Mouse (Mus musculus) heart, adult 8-10 months (tissue): Measurements from ENCODE around the gene Tyk2. TPM values are rescaled to one million over a fixed set of nuclear protein-coding genes. Genes with fewer than 3 reads are reported as not detected.

Experiments used
- DNase-seq: peaks from one replicate; pipeline ENCODE4 v3.0.0; 2022; ENCODE audit warnings: low spot score
- total RNA-seq, 4 experiments: library from RNA; stranded (reverse); gene quantifications; 2 replicates each; pipeline ENCODE4 v1.2.4; 2022

The Tyk2 gene
- total RNA-seq, 4 experiments from 2014 or later, result 8.6 to 9.1 (median 8.7) TPM

DNA sequence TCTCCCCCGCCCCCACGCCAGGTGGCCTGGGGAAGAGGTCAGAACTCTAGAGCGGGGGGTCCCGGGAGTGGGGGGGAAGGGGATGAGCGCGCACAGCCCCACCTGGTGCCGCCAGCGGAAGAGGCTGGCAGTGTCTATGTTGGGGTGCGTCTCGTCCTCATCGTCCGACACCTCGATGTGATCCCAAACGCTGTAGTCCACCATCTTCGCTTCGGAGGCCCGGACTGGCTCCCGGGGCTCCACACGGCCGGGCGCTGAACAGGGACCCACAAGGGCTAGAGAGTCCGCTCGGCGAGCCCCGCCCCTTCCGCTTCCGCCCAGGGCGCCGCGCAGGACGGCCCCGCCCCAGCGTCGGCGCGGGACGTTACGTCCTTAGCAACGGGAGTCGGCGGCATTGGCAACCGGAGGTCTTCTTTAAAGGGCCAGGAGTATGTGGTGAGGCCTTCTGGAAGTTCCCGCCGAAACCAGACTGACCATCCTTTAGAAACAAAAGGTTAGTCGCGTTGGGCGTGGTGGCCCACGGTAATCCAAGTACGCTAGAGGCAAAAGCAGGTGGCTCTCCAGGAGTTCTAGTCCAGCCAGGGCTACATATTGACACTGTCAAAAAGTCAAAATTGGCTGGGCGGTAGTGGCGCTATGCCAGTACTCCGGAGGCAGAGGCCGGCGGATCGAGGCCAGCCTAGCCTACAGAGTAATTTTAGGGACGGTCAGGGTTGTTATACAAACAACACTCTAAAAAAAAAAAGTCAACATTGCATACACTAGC is 18.8 kb upstream of the Tyk2 start, which contains the start of gene Cdc37:
Gene Cdc37 (minus strand): TSS at position 329 of the 766 bp plus-strand sequence.
- peak; percentile 90 for DNase-seq

DNA sequence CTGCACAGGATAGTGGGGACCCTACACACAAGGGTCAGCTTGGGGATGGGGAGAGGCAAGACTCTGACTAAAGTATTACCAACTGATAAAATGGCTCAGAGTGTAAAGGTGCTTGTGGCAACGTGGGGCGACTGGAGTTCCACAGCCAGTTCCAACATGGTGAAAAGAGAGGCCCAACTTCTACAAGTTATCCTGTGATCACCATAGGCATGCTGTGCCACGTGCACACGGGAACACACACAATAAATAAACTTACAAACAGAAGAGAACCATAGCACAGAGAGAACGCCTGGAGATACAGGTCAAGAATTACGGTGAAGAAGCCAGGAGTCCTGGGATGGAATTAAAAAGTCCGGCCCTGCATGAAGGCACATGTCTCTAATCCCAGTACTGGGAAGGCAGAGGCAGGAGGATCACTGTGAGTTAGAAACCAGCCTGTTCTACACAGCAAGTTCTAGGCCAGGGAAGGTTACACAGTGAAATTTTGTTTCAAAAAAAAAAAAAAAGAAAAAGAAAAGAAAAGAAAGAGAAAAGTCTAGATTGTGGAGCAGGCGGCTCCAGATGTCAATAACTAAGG is 18.1 kb upstream of the Tyk2 start:
- DNase-seq, result no peak

DNA sequence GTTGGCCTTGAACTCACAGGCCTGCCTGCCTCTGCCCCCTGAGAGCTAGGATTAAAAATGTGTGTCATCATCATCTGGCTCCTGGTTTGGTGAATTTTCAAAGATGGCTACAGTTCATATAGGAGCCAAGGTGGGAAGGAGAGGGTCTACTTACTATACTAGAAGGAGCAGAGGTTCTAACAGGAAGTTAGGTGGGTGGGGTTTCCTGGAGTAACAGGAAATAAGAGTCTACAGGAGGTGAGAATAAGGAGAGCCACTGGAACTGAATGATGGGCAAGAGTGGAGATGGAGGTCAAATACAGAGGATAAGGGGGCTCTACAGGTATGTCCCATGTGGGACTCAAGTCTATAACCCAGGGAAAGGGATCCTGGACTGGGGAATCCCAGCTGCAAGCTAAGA is 17.4 kb upstream of the Tyk2 start:
- DNase-seq, result no peak

DNA sequence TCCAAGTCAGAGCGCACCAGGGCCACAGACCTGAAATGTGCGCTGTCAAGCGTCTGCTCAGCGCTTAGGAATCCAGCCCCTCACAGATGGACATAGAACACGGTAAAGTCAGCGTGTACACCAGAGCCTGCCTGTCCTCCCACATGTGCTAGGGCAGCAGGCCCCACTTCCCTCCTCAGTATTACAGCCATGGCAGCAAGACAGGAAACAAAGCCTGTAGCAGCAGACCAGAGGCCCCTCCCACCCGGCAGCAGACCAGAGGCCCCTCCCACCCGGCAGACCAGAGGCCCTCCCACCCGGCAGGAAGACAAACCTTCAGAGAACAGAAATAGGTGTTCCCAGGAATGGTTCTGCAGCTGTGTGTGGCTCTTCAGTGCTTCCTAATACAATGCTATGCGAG is 15.7 kb upstream of the Tyk2 start:
- no peak for DNase-seq

DNA sequence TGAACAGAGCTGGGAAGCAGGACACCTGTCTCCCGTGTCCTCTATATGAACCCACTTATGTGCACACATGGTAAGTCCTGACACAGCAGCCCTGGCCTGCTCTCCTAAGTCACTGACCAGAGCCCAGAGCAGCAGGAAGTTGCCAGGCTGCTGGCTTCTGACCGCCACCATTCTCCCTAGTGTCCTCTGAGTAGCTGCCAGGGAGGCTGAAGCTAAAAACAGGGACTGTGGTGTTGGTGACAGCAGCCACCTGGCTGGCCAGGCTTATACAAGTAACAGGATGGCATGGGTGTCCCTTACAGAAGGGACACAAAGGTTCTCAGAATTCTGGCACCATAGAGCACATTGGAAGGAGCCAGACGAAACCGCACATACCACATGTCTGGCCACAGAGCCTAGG is 14.4 kb upstream of the Tyk2 start:
- no peak for DNase-seq

DNA sequence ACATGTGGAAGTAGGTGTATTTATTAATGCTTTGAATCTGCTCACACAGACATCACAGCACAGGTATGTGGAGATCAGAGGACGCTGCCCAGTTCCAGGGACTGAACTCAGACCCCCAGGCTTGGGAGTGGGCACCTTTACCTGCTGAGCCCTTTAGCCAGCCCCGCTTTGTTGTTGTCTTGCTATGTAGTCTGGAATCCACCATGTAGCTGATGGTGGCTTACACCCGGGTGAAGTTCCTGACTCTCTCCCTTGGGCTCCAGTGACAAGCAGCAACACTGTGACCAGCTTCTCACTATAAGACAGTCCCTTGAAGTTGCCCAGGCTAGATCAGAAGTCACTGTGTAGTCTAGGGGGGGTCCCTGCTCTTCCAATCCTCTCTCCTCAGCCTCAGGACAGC is 13.3 kb upstream of the Tyk2 start:
- DNase-seq, result no peak

DNA sequence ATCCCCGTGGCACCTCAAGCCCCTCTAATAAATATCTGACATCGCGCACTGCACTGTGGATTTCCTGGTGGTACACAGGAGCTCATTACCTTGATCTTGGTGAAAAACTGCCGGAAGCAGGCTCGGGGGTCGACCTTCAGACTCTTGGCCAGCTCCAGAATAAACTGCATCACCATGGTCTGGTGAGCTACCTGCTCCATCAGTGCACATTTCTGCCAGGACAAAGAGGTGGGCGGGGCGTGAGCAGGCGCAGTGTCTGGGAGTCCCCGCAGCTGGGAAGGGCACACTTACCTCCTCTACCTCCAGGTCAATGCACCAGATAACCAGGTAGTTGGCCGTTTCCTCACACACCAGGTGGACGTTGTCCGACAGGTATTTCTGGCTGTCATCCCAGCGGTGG is 10.9 kb upstream of the Tyk2 start:
- DNase-seq, result no peak

DNA sequence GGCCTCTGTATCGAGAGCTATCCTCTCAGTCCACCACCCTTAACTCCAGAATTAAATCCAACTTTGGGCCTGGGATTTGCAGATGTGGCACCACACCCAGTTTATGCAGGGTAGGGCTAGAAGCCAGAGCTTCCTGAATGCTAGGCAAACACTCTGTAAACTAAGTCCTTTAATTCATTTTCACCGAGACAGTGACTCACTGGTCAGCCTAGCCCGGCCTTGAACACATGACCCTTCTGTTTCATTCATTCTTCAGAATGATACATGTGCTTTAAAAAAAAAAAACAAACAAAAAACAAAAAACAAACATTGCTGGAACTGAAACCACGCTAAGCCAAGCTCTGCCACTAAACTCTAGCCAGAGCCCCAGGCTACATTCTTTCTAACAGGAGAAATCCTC is 7.3 kb upstream of the Tyk2 start:
- DNase-seq, result no peak

DNA sequence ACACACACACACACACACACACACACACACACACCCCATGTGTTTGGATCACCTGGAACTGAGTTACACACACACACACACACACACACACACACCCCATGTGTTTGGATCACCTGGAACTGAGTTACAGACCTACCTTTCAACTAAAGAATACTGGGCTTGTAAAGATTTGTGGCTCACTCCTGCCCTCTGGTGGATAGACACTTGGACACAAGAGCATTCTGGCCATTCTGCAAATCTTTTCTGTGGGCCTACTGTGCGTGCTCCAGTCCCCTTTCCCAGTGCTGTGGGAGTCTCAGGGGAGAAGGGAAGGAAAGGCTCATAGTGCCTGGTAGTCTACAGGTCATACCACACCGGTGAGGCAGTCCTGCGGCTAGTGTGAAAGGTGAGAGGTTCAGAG is 6.2 kb upstream of the Tyk2 start:
- no peak for DNase-seq

DNA sequence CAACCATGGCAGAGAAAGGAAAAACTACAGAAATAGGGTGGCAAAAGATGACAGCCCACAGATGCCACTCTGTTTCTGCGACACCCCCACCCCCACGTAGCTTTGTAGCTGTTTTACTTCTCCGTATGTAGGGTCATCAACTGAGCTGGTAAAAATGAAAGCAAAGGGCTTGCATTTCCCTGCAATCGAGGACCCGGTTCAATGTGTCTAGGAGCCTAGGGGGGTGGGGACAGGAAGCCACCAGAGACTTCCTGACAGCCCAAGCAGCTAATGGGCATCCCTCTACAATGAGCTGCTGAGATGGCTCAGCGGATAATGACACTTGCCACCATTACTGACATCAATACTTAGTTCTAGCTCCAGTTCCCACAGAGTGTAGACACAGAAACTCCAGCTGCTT is 5.4 kb upstream of the Tyk2 start:
- no peak for DNase-seq

DNA sequence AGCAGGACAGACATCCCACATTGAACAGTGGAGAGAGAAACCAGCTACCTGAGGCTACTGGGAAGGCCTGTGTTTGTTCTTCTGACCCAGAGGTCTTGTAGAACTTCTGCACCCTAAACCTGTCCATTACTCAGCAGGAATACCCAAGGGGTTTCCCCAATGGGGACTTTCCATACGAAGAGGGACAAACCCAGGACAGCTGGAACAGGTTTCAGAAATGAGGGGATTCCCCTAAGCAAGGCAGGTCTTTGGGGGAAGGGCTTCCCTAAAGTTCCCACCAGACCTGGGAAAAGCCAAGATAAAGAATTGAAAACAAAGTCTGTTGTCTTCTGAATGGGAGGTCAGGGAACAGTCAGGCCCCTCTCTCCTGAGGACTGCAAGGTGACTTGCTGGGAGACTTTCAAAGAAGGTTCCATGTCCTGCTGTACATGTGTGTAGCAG is 4.9 kb upstream of the Tyk2 start:
- DNase-seq, result no peak

DNA sequence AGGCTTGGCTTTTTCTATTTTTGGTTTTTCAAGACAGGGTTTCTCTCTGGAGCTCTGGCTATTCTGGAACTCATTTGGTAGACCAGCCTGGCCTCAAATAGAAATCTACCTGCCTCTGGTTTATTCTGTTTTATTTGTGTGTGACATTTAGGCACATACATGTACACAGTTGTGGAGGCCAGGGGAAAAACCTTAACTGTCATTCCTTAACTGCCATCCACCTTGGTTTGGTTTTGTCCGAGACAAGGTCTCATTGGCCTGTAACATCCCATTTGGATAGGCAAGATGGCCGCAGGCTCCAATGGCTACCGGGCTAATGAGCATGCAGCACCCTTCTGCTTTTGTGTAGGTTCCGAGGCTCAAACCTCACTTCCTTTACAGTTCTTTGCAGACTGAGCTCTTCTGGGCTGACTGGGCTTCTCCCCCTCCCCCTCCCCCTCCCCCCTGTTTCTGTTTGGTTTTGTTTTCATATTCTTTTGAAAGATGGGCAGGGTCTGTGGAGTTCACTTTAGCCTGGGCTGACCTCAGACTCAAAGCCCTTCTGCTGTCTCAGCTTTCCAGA is 4.4 kb upstream of the Tyk2 start:
- no peak for DNase-seq

DNA sequence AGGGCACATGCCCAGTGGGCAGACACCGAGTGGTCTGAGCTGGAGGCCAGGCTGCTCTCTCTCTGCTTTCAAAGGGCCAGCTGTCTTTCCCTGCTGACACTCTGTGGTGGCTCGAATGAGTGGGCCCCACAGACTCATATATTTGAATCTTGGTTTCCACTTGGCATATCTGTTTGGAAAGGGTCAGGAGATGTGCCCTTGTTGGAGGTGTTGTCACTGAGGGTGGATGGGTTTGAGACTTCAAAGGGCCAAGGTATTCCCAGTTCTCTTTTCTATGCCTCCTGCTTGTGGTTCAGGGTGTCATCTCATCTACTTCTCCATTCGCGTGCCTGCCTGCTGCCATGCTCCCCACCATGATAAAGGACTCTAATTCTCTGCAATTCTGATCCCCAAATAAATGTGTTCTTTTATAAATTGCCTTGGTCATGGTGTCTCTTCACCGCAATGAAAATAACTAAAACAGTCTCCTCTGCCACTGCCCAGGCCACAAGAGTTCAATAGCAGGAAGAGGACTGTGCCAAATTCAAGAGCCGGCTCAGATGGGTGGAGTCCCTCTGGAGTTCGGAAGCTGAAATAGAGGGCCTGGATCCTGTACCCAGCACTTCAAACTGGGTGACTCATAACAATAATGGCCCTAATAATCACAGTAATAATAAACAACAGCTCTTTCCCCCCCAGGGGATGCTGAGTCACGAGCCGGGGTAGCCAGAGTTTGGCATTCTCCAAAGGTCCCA is 3.7 kb upstream of the Tyk2 start:
- DNase-seq, result peak; percentile 78

DNA sequence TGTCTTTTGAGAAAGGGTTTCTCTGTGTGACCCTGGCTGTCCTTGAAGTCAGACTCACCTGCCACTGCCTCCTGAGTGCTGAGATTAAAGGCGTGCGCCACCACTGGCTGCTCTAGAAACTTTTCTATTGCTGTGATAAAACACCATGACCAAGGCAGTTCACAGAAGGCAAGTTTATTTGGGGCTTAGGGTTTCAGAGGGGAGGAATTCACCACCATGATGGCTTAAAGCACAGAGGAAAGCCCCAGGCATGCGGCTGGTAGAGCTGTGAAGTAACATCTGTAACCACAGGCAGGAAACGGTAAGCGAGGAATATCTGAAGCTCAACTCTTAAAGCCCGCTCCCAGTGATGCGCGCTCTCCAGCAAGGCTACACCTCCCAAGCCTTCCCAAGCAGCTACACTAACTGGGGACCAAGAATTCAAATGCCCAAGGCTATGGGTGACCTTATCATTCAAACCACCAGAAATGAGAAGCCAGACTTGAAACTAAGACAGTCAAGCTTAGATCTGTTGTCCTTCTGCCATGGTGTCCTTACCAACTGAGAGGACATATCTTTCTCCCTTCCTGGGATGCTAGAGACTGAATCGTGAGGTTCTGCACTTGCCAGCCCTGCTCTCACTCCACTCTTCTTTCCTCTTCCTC is 2.1 kb upstream of the Tyk2 start:
- no peak for DNase-seq

DNA sequence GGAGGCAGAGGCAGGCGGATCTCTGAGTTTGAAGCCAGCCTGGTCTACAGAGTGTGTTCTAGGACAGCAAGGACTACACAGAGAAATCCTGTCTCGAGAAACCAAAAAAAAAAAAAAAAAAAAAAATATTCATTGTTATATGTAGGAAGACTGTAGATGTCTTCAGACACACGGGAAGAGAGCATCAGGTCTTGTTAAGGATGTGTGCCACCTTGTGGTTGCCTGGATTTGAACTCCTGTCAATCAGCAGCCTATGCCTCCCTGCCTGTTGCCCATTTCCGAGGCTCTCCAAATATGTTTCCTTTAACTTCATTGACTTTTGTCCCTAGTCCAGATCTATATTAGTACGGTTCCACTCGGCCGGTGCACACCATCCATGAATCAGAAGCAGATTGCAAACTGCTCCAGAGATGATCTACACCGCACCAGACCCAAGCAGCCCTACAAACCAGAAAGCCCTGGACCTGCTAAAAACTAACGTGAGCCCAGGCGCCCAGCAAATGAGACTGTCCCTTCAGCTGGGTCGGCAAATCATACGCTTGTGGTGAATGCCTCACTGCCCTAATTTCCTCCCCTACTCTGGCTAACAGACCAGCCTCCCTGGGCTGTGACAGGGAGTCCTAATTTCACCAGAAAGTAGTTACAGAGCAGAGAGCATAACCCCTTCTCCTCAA is 1.2 kb upstream of the Tyk2 start:
- no peak for DNase-seq

DNA sequence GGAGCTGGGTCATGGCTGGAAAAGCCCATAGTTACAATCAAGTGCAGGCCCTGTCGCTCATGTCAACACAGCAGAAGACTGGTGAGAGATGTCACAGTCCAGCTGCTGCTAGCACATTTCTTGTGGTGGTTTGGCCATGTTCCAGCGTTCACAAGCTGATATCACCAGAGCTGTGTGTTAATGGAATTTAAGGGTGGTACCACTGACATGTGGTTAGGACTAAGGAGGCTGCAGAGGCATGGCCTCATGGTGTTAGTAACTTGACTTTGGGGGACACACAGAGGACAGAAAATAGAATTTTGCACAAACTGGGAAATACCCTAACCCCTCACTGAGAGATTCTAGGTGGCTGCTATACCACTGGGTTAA is 4.8 kb downstream of the Tyk2 start:
- no peak for DNase-seq

DNA sequence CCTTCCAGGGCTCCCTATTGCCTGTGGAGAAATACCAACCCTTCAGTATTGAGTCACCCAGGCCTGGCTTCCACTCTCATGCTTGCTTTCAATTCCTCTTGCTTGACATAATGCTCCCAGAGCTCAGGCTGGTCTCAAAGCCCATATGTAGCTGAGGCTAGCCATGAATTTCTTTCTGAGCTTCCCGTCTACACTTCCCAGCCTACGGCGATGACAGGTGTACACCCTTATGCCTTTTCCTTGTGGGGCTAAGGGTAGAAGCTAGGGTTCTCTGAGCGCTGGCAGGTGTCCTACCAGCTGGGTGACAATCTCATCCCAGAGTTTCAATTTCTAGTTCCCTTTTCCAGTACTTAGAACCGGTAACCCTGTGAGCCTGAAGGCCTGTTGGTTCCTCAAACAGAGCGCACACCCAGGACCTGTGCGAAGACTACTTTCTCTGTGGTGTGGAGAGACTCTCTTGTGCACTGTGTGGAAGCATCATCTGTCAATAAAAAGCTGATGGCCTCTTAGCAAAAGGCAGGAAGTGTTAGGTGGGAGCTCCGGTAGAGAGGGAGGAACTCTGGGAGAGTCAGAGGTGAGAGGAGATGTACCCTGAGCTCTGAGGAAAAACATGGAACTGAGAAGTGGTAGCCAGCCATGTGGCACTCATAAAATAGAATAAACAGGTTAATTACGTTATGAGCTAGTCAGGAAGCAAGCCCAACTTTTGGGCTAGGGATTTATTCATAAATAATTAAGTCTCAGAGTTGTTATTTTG is 5.4 kb downstream of the Tyk2 start:
- DNase-seq, result no peak

DNA sequence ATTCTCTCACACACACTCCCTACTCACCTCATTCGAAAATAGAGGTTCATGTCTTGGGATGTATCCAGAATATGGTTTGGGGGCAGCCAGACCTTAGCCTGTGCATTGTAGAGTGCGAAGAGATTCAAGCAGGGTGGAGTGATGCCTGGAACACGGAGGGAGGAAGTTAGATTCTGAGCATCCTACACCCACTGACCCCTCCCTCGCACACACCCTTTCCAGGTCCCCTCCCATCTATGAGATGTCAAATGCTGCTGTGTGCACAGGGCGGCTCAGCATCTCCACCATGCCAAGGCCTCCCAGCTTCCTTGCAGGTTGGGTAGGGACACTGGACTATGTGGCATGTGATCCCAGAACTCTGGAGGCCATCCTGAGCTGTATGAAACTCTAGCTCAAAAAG is 6.2 kb downstream of the Tyk2 start:
- DNase-seq, result no peak

DNA sequence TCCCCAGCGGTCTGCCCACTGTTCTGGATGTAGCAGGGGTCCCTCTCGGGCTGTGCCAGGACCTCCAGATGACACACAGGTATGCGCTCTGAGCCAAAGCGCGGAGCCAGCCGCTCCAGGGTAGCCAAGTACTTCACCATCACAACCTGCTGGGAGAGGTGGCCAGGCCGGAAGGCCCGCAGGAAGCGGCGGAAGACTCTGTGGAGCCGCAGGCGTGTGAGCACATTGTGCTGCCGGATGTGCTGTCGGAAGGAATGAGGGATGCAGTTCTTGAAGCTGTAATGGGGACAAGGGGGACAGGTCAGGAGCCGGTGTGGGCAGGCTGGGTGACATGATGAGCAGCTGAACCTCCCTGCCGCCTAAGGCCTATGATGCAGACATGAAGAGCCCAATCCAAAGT is 9.6 kb downstream of the Tyk2 start:
- DNase-seq, result no peak

DNA sequence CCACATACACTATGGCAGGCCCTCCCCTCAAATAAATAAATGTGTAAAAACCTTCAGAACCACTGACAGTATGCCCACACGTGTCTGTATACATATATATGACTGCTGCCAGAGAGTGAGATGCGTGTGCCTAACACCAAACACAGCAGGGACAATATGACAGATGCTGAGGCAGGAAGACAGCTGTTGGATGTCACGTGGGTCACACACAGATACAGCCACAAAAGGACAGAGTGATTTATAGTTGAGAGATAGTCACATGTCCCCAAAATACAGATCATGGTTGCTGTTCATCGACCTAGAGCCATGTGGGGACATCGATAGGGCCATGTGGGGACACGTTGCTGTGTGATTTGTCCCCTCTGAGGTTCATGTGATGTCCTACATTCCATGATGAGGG is 14.0 kb downstream of the Tyk2 start:
- DNase-seq, result no peak

DNA sequence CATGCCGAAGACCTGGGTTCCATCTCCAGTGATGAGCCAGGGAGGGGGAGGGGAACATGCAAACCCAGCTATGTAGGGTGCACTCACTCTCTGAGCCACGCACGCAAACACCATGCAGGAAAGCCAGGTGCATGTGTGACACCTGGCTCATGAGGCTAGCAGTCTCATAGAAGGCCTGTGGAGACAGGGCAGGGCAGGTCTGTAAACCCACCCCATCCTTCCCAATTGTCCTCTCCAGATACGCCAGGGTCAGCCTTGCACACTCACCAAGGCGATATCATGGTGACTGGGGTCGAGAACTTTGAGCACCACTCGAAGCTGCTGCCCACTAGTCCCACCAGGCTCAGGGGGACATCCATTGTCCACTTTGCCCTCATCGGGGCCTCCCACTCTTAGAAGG is 15.9 kb downstream of the Tyk2 start:
- no peak for DNase-seq
